Mouse (Mus musculus) fibroblast of lung, adult 2 months (primary cell): ENCODE results near the gene Got2.
"Not testable (repeated sequence)": the region's sequence is repeated elsewhere in the genome, so short reads cannot be mapped to it uniquely, and the experiment has no call there.

Experiments used
- DNase-seq: peaks from one replicate; pipeline ENCODE4 v3.0.0-alpha.2; 2011; ENCODE audit warnings: low read depth

The Got2 gene

GRCm38 (mm10) chr8:95871690-95872089 lies 16.7 kb downstream of the Got2 start:
- no peak for DNase-seq

DNA sequence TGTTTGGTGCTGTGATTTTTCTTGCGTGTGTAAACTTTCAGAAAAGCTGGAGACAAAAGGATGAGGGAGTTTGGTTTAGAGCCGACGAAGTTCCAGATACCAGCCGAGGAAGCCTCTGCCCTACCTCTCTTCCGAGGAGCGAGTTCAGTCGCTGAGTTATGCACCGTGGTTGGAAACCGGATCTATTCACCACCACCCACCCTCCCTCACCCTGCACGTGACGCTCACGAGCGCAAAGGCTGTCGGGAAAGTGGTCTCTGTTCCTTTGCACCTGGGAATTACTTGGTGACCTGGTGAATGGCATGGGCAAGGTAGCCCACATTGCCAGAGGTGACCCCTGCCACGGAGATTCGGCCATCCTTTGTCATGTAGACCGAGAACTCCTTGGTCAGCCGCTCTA lies 23.5 kb downstream of the Got2 start:
- not testable (repeated sequence) for DNase-seq

GRCm38 (mm10) chr8:95863761-95864440 lies 24.4 kb downstream of the Got2 start:
- not testable (repeated sequence) for DNase-seq

DNA sequence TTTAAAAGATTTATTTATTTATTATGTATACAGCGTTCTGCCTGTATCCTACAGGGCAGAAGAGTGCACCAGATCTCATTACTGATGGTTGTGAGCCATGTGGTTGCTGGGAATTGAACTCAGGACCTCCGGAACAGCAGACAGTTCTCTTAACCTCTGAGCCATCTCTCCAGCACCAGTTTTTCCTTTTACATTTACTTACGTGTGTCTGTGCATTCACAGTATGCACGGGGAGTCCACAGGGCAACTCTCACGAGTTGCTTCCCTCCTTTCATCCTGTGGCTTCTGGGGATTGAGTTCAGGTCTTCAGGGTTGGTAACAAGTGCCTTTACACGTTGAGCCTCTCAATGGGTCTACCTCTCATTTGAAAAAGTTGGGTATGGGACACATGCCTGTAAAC lies 34.2 kb downstream of the Got2 start:
- no peak for DNase-seq

DNA sequence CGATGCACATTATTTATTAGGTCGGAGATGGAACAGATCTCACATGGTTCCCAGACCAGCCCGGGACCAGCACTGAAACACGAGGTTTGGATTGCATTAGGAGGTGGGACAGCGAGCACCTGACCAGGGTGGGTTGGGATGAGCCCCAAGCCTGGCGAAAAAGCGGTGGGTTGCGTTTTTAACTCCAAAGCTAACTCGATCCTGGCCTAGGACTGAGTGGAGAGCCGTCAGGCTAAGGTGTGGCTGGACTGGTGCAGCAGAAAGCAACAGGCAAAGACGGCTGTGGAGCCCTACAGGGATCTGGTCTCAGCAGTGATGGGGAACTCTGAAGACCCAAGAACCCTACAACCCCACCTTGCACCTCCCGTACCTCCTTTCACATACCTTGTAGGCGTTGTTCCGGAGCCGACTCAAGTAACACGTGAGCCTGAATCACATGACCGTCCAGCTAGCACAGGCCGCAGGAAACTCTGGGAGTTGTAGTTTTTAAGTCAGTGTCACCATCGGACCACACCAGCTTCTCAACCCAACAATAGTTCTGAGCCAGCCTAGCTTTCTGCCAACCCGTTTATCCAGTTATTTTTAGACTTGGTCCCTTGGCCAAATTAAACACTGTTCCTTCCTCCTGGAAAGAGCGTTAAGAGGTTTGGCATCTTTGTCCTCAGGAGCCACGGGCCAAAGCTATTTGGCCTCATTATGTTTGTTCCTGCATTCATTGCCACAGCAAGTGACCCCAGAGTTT lies 35.1 kb downstream of the Got2 start, which contains the start of gene Slc38a7:
Gene Slc38a7, minus strand, starts transcription at position 438 of the 742 bp plus-strand sequence.
- peak; percentile 74 for DNase-seq

GRCm38 (mm10) chr8:95852290-95852689 lies 36.1 kb downstream of the Got2 start:
- DNase-seq = peak; percentile 94

DNA sequence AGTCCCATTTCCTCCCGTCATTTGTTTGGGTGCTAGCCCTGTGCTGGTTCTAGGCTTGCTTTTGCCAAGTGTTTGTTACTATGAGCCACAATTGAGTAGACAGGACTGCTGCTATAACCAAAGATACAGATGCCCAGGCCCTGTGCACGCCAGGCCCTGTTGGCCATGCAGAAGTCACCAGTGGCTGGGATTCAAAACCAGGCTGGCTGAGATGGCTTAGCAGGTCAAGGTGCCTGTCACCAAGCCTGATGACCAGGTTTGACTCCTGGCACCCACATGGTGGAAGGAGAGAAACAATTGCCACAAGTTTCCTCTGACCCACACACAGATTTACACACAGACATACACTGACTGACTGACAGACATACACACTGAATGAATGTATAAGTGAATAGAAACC lies 38.0 kb downstream of the Got2 start:
- no peak for DNase-seq

GRCm38 (mm10) chr8:95848734-95849464 lies 39.4 kb downstream of the Got2 start:
- DNase-seq = no peak

- no peak for DNase-seq
Observed at GRCm38 (mm10) chr8:95848061-95848551, 40.2 kb downstream of the Got2 start.

DNA sequence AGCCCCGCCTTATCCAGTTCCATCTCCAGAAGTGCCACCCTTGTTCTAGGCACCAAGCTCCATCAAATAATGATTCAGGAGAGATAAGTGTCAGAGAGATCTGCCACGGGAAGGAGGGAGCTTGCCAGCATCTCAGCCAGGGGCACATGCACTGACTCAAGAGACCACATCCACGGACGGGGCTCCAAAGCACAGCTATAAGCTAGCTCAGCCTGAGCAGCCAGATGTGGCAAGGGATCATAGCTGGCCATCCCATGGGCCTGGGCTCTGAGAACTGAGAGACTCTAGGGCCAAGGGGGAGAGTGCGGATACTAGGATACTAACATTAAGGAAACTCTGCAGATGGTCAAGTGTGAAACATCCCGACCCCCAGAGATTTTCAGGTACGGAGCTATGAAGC lies 43.3 kb downstream of the Got2 start:
- DNase-seq = no peak

DNA sequence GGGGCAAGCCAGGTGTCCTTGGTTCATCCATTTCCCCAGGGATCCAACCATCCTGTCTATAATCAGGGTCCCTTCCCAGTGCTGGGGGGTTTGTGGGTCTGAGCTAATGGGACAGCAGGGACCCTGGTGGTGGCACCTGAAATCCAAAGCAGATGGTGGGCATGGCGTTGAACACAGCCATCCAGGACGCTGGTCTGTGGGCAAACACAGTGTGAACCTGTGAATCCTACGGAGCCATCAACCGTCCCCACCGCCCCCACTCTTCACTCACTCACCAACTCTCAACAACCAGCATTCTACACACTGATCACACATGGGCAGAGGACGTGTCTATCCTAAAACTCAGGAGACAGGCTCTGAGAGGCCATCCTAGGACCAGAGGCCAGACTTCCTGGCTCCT lies 44.4 kb downstream of the Got2 start:
- no peak for DNase-seq

DNA sequence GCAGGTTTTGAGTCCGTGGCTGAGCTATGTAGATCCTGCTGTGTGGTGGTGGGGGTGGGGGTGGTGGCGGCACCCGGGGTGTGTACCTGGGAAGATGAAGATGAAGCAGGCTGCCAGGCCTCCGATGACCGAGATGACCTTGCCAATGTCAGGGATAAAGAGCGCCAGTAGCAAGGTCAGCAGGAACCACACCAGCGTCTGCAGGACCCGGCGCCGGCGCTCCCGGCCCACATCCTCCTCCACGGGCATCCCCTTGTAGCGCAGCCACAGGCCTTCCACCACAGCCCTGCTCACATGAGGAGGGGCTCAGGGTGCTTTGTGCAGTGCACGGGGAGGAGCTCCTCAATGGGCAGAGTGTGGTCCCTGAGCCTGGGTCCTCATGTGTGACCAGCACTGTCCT lies 46.9 kb downstream of the Got2 start:
- no peak for DNase-seq

DNA sequence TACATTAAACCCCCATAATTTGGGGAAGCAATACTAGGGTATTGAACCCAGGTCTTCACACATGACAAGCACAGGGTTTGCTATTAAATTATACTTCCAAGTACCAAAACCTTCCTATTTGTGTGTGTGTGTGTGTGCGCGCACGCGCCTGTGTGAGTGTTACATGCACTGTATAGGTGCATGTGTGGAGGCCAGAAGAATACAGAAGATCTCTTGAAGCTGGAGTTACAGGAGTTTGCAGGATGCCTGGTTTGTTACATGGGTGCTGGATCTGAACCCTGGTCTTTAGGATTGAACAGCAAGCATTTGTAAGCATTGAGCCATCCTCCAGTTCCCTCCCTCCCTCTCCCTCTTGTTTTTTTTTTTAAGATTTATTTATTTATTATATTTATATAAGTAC lies 49.1 kb downstream of the Got2 start:
- no peak for DNase-seq

GRCm38 (mm10) chr8:95837266-95837665 lies 51.1 kb downstream of the Got2 start:
- no peak for DNase-seq

- no peak for DNase-seq
Observed at GRCm38 (mm10) chr8:95835891-95836290, 52.5 kb downstream of the Got2 start.

- no peak for DNase-seq
Observed at GRCm38 (mm10) chr8:95833435-95833984, 54.8 kb downstream of the Got2 start.

- peak; percentile 63 for DNase-seq
Observed at GRCm38 (mm10) chr8:95832603-95833434, 55.5 kb downstream of the Got2 start.

DNA sequence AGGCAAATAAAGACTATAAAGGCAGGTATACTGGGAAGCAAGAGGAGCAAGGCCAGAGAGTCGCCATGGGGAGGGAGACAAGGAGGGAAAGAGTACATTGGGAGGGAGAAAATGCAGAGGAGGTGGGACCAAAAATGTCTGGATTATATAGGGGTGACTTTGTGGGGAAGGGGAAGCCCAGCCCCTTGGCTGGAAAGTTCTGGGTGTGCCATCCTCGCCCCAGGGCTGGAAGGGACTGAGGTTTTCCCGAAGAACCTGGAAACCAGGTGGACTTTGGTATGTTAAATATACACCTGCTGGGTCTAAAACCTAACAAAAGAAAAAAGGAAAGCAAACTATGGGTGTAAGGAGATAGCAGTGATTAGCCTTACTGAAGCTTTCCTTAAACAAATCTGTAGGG lies 58.2 kb downstream of the Got2 start:
- no peak for DNase-seq

GRCm38 (mm10) chr8:95825162-95825561 lies 63.2 kb downstream of the Got2 start, which contains the start of gene Sap18b:
Gene Sap18b (plus strand): TSS chr8:95825346.
- DNase-seq = not testable (repeated sequence)

DNA sequence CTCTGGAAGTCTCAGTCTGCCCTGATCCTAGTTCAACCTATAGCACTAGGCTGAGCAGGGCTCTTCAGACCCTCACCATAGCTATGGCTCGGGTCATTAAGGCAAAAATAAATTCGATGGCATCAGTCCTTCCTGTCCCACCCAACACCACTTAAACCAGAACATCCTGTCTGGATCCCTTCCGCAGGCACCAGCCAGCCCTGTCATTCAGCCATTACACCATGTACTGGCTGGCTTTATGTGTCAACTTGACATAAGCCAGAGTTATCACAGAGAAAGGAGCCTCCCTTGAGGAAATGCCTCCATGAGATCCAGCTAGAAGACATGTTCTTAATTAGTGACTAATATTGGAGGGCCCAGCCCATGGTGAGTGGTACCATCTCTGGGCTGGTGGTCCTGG lies 65.6 kb downstream of the Got2 start:
- DNase-seq = no peak

DNA sequence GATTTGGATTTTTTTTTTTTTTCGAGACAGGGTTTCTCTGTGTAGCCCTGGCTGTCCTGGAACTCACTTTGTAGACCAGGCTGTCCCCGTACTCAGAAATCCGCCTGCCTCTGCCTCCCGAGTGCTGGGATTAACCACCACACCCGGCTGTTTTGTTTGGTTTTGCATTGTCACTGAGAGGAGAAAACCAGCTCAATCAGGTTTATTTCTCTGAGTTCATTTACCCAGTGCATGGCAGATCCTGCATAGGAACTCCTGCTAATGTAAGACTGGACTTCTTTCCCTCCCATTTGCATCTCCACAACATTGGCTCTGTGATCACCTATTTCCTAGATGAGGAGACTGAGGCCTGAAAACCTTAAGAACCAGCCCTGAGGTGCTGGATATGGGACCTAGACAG lies 66.3 kb downstream of the Got2 start:
- DNase-seq = no peak
